Mouse (Mus musculus) bone marrow macrophage, adult 2 months (primary cell): ENCODE results near the gene Sec63. TPM values are rescaled to one million over a fixed set of nuclear protein-coding genes. Genes with fewer than 3 reads are reported as not detected.

Experiments used
- H3K27ac ChIP-seq: 2 replicates; pipeline ENCODE4 v1.5.1; 2012; ENCODE audit warnings: low read depth, low read length; ENCODE audit not compliant: insufficient read depth
- H3K4me1 ChIP-seq: 2 replicates; pipeline ENCODE4 v1.6.1; 2012; ENCODE audit warnings: low read length; ENCODE audit not compliant: control insufficient read depth, insufficient read depth
- H3K4me3 ChIP-seq: 2 replicates; pipeline ENCODE4 v1.5.1; 2012; ENCODE audit warnings: mild to moderate bottlenecking, low read length, moderate library complexity; ENCODE audit not compliant: insufficient read depth
- CTCF ChIP-seq: IDR thresholded peaks from 2 replicates; pipeline ENCODE4 v1.5.1; 2012; ENCODE audit warnings: low read depth, mild to moderate bottlenecking, low read length, moderate library complexity
- POLR2A ChIP-seq: IDR thresholded peaks from 2 replicates; pipeline ENCODE4 v1.6.1; 2012; ENCODE audit warnings: mild to moderate bottlenecking, low read depth, low read length, borderline replicate concordance
- polyA plus RNA-seq: library from polyadenylated mRNA; stranded (reverse); fragments of >200 nt; gene quantifications from 2 replicates; pipeline ENCODE4 v1.2.4, GENCODE M21; 2012; ENCODE audit not compliant: missing spikeins, insufficient read depth, insufficient read length

The Sec63 gene
- polyA plus RNA-seq, 1 experiment = 53.1 TPM

DNA sequence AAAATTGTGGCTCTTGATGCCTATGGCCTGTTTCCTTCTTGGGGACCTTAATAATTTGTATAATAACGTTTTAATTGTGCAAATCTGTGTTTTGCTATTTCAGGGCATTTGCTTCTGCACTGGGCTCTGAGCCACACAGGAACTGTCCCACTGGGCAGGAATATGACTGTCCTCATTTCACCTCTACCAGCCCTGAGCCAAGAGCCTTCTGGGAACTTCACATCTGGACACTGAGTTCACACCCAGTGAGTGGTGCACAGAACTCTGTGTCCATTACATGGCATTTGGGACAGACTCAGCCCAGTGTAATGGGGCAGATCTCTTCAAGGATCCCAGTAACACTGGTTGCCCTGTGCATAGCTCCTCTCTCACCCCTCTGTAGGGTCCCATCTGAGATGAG, 82.1 kb downstream of the Sec63 start:
- Histone ChIP-seq H3K27ac (no peak overlapping the region), H3K4me1 (no peaks in the 10 kb centered on the region), H3K4me3 (no peak overlapping the region)
- TF ChIP-seq CTCF (no peak), POLR2A (no peak)

DNA sequence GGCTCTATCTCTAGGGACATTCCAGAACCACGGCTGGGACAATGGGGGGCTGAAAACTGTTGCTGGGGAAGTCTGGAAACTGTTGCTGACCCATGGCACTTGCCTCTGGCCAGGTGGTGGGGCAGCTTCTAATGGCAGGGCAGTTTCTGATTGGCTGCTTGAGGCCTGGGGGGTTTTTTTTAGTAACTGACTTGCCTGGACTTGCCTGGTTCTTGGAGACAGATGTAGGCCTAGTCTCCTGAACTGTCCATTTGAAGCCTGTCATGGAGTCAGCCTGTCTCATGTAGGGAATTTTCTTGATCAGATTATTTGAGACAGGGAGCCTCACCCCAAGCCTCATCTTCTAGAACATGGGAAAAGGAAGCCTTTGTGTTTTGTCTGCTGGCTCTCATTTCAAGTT, 84.2 kb downstream of the Sec63 start:
- H3K27ac ChIP-seq = no peak overlapping the region
- no peaks in the 10 kb centered on the region for H3K4me1 ChIP-seq
- TF ChIP-seq CTCF (no peak), POLR2A (no peak)
- no peak overlapping the region for H3K4me3 ChIP-seq

DNA sequence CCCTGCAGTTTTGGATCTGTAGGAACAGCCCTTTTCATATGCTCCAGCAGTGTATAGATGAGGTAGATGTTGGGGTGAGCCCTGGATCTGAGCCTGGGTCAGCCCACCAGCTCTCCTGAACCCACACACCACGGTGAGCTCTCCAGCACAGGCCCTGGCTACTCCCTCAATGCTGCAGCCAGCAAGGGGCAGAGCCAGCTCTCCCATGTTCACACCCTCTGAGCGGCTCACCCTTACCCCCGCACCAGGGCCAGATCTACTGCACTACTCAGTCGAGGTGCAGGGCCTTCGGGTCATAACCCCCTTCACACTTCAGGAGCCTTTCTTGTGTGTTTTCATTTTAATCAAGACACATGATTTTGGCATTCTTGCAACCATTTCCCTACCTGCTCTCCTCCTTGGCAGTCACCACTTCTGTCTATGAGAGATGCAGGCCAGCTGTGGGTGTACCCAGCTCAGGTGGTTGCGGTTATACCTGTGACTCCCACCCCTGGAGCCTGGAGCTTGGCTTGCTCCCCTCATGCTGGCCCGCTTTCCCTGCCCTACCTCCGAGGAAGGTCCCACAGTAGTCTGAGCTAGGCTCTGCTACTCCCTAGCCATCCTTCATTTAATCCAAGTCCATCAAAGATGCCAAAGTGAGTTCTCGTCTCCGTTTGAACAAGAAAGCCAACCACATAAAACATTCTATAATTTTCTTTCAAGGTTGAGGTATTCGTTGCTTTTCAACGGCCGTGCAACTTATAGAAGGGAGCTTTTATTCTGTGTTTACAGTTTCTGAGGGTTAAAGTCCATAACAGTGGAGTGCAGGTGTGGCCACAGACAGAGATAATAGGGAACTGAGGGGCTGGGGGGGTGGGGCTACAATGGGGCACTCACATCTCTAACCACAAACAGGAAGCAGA, 87.1 kb downstream of the Sec63 start:
- TF ChIP-seq CTCF (no peak), POLR2A (no peak)
- no peaks in the 10 kb centered on the region for H3K4me1 ChIP-seq
- no peak overlapping the region for H3K4me3 ChIP-seq
- H3K27ac ChIP-seq = no peak overlapping the region

DNA sequence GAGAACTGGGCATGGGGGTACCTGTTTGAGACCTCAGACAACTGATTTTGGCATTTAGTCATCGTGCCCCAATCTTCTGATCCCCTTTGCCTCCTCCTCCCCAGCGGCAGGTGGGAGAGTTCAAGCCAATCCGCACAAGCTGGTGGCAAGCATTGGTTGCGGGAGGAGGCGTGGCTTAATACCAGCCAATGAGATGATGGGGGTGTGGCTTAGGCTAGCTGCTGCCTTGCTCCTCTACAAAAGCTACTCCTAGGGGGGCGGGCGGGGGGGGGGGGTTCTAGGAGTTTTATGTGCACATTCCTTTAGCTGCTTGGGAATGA, 87.7 kb downstream of the Sec63 start:
- Histone ChIP-seq H3K4me3 (no peak overlapping the region), H3K27ac (no peak overlapping the region), H3K4me1 (no peaks in the 10 kb centered on the region)
- TF ChIP-seq CTCF = no peak
- TF ChIP-seq POLR2A = no peak

DNA sequence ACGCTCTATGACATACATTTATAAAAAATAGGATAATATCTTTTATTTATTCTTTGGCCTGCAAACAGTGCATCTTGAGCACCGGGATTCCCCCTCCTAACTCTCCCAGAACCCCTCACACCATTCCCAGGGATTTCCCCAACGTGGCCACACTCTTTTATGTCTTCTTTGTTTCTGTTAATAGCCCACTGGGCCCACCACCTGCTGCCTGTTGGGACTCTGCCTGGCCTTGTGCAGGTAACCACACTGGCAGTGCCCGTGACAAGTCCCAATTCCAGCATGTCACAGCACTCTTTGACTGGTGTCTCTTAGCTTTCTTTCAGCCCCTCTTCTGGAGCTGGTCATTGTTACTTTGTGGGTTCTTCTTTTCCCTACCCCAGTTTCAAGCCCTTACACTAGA, 93.5 kb downstream of the Sec63 start:
- no peak overlapping the region for H3K4me3 ChIP-seq
- no peak for TF ChIP-seq POLR2A
- no peak for TF ChIP-seq CTCF
- 0 out of 2 replicates have a peak, but pooled peaks cover 2% of the 10 kb centered on the region for H3K4me1 ChIP-seq
- H3K27ac ChIP-seq = no peak overlapping the region

GRCm38 (mm10) chr10:42855250-42855649, 94.0 kb downstream of the Sec63 start:
- no peak overlapping the region for H3K4me3 ChIP-seq
- TF ChIP-seq POLR2A (no peak), CTCF (no peak)
- H3K27ac ChIP-seq = no peak overlapping the region
- H3K4me1 ChIP-seq = 0 out of 2 replicates have a peak, but pooled peaks cover 4% of the 10 kb centered on the region

DNA sequence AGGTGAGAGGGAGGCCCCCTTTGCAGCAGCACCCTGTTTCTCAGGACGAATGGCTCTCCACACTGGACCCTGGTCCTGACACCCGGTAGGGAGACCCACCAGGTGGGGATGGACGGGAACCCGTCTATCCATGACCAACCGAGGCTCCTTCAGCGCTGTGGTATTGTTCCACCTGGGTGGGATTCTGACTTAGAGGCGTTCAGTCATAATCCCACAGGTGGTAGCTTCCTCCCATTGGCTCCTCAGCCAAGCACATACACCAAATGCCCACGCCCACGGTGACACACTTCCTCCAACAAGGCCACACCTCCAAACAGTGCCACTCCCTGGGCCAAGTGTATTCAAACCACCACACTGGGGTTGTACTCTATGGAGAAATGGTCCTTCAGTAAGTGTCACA, 95.3 kb downstream of the Sec63 start:
- Histone ChIP-seq H3K4me1 (peaks cover 8% of the 10 kb centered on the region; the same call in 1 of the 2 replicates), H3K4me3 (no peak overlapping the region), H3K27ac (no peak overlapping the region)
- TF ChIP-seq CTCF (no peak), POLR2A (no peak)

- Histone ChIP-seq H3K4me3 (no peak overlapping the region), H3K27ac (no peak overlapping the region), H3K4me1 (peaks cover 8% of the 10 kb centered on the region; the same call in 1 of the 2 replicates)
- no peak for TF ChIP-seq POLR2A
- no peak for TF ChIP-seq CTCF
These were observed 95.7 kb downstream of the Sec63 start for GRCm38 (mm10) chr10:42857021-42857420.

DNA sequence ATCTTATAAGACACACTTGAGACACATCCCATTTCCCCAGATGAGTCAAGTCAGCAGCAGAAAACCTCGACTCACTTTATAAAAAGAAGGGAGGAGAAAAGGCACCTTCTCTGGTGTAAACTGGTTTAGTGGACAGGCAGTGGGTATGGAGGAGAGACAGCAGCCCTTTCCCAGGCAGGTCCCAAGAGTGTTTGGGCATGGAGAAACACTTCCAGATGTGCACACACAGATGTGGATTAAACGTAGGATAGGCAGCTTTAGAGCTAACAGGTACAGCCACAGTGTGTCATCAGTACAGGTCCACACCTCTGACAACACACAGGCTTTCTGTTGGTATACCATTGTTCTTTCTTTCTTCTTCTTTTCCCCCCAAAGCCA, 98.5 kb downstream of the Sec63 start:
- H3K27ac ChIP-seq = no peak overlapping the region

DNA sequence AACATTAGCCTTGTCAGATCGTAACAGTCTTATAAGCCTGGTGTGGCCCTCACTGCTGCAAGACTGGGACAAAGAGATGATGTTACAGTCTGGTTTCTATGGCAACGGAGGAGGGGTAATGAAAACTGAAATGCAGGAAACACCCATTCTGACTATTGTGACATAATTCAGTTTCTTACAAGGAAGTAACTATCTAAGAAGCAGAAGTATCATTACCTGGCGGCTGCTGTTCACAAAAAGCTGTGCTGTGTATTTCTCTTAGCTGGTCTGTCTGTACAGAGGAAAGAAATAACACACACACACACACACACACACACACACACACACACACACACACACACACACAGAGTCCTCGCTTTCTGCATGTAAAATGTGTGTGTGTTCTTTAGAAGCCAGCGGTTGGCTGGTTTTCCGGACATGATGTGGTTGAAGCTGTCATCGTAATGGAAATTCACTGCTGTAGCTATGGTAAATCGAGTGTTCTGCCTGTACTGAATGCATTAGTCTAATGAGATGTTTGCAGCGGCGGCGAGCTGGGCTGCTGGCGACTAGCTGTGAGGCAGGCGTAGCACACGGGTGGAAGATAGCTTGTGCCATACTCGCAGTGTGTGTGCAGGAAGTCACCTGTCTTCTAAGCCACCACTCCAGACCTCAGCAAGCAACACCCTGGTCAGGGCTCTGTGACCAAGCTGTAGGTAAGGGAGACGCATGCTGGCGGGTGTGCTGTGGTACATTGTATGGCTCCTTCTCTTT, 99.0 kb downstream of the Sec63 start, which contains the start of gene Scml4:
Scml4 (plus strand) TSS at position 212 of the 753 bp plus-strand sequence.
- TF ChIP-seq CTCF (no peak), POLR2A (no peak)
- Histone ChIP-seq H3K4me1 (peaks cover 8% of the 10 kb centered on the region; the same call in 1 of the 2 replicates), H3K27ac (no peak within 1 kb of the TSS), H3K4me3 (peak within 1 kb of the TSS; percentile 11; the same call in 1 of the 2 replicates)

More for the DNA sequence above, 98.5 kb downstream of the Sec63 start:
- peaks cover 8% of the 10 kb centered on the region; the same call in 1 of the 2 replicates for H3K4me1 ChIP-seq
- H3K4me3 ChIP-seq = no peak overlapping the region
- TF ChIP-seq POLR2A (no peak), CTCF (no peak)
